Mouse (Mus musculus): ENCODE results near the gene Lrmda. TPM values are rescaled to one million over a fixed set of nuclear protein-coding genes. Genes with fewer than 3 reads are reported as not detected.
A peak's percentile ranks its signal among the peaks of the same experiment; 100 is the strongest.

Lrmda gene
- total RNA-seq, 2 experiments from 2014 or later, result 2.3 to 3.1 TPM

- no peak for DNase-seq (ENCODE audit: low spot score)
These were observed 27.7 kb upstream of the Lrmda start for GRCm38 (mm10) chr14:21991856-21992255.

GRCm38 (mm10) chr14:21992321-21992885, 27.1 kb upstream of the Lrmda start:
- no peak for DNase-seq (ENCODE audit: low spot score)

- DNase-seq (ENCODE audit: low spot score), result peak; percentile 28
These were observed 26.1 kb upstream of the Lrmda start for GRCm38 (mm10) chr14:21993251-21994060.

DNA sequence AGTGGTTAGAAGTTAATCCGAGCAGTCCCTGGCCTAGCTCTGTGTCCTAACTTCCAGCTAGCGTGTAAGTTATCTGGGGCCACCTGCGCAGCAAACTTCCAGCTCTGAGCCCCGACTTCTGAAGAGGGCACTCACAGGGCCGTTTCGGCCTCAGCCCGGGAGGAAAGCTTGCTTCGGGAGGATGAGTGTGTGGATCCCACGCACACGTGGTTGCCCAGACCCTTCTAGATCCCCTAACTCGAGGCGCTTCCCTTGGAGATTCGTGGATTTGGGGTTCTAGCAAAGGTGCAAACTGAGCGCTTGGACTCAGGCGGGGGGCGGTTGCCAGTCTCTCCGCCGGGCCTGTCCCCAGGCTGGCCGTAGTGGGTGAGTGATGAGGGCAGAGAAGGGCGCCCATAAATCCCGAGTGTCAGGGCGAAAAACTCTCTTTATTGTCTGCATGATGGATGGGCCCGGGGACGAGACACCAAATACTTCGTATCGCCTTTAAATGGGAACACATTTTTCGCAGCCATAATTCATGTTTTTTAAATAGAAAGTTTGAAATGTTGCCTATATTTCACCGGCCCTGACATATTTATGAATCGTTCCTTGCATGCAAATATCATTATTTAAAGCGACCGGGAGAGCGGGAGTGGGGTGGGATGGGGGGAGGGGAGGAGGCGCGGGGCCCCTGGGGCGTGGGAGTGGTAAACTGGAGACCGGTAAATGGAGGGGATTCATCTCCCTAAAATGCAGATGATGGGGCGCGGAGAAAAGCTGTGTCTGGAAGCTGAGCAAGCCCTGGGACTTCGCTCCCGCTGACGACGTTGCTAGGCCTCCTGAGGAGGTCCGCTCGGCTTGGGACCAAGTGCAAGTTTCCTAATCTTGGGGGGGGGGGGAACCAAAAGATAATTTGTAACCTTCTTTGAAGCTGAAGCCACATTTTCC, 25.2 kb upstream of the Lrmda start:
- no peak for DNase-seq (ENCODE audit: low spot score)

GRCm38 (mm10) chr14:21995031-21995754, 24.3 kb upstream of the Lrmda start:
- DNase-seq (ENCODE audit: low spot score), result peak; percentile 67

DNA sequence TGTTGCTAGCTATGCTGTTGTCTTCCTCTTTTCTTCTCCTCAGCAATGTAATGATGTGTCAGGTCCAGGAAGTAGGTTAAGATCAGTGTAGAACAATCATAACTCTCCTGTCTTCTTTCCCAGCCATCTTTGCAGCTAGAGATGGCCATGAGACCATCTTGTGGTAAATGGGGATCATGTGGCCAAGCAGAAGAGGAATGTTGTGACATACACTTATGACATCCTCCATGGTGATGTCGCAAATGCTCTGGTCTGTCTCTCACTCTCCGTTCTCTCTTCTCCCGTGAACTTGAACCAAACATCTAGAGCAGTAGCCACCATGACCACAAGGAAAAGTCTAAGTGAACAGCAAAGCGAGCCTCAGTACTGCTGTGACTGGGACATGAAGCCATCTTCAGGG, 19.9 kb upstream of the Lrmda start:
- no peak for DNase-seq (ENCODE audit: low spot score)

DNA sequence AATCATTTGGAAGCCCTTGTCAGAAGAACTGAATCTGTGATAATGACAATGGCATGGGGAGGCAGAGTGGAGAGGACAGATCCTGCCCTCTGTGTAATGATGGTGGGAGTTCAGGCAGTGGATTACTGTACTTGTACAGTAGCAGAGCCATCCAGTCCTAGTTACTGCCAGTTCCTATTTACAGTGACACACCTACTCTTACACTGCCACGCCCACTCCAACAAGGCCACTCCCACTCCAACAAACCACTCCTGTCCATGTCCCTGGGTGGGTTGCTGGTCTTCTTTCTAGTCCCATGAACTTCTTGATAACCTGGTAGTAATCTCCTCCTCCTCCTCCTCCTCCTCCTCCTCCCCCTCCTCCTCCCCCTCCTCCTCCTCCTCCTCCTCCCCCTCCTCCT, 16.3 kb upstream of the Lrmda start:
- DNase-seq (ENCODE audit: low spot score), result no peak

DNA sequence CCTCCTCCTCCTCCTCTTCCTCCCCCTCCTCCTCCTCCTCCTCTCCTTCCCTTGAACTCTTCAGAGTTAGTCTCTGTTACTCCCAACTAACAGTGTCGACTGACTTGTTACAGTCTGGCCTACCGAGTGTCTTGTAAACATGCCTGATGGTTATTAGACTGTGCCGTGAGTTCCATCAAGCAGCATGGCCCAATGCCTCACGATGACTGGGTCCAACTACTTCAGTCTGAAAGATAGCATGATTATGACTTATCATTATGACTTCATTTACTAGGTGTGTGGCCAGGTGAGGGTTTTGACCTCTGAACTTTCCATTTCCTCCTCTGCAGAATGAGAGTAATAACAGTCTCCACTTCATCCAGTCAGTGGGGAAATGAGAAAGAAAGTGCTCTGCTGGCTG, 15.9 kb upstream of the Lrmda start:
- no peak for DNase-seq (ENCODE audit: low spot score)

DNA sequence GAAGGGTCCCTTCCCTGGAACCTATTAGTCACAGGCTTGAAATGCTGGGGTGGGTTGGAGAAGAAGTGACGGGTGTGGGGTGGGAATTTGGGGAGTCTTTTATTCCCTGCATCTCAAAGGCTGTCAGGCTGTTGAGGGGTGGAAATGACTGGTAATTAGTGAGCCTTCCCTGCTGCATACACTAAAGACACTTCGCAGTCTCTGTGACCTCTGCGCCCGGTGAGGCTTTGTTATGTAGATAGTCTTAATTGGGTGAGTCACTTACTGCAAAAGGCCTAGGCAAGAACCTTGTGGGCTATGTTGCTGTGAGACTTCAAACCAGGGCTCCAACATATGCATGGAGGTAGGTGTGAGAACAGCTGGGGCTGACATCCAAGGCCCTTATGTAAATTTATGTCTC, 14.6 kb upstream of the Lrmda start:
- DNase-seq (ENCODE audit: low spot score), result no peak

GRCm38 (mm10) chr14:22007006-22007405, 12.5 kb upstream of the Lrmda start:
- peak; percentile 31 for DNase-seq (ENCODE audit: low spot score)

GRCm38 (mm10) chr14:22014315-22014714, 5.2 kb upstream of the Lrmda start:
- DNase-seq (ENCODE audit: low spot score), result no peak

DNA sequence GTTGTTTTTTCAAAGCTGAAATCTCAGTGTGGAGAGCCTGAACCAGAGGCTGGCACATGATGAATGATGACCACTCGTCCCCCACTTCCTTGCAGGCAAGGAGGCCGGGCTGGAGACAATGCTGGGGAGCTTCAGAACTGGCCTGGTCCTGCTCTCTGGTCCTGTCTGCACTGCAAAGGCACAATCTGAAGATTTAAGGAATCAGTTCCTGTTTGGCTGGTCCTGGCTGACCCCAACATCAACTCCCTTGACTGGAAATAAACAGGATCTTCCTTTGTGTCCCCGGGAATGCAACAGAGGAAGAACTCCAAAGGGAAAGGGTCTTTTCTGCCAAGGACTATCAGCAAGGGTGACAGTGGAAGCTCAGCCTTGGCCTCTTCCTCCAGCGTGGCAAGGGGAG, 4.7 kb upstream of the Lrmda start:
- no peak for DNase-seq (ENCODE audit: low spot score)

- DNase-seq (ENCODE audit: low spot score), result no peak
These were observed 2.5 kb upstream of the Lrmda start for GRCm38 (mm10) chr14:22017011-22017410.

DNA sequence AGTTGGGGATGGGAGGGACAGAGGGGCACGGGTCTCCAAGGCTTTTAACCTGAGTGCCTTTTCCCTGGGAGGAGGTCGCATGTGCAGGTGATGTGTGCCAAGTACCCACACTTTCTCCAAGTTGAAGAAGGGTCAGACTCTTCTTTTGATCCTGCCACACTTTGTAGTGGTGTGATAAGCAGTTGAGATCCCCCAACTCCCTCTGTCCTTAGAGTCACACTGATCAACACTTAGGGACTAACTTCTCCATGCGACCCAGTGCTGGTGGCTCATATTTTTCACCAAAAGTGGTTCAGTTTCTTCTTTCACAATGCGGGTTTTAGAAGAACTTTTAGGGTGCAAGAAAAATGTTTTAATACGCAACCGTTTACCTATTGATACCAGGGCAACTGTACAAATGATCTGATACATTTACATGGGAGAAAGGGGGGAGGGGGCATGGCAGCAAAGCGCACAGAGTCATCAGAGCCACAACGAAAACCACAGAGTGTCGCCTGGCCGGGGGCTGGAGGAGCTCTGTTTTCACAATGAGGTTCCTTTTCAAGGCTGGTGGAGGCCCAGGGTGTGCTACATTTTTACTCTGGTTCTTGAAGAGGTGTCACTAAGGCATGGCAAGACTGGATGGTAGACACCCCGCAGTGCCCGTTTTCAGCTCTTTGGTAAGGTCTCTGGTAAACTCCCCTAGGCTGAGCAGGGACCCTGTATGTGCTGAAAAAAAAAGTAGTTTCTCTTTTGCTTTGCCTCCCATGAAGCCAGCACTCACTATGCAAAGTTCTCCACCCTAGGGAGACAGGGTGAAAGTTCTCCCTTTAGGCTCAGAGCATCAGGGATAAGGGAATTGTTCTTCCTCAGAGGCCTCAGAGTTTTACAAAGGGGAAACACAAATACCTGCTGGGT, 685 bp downstream of the Lrmda start:
- peak; percentile 5 for DNase-seq (ENCODE audit: low spot score)

DNA sequence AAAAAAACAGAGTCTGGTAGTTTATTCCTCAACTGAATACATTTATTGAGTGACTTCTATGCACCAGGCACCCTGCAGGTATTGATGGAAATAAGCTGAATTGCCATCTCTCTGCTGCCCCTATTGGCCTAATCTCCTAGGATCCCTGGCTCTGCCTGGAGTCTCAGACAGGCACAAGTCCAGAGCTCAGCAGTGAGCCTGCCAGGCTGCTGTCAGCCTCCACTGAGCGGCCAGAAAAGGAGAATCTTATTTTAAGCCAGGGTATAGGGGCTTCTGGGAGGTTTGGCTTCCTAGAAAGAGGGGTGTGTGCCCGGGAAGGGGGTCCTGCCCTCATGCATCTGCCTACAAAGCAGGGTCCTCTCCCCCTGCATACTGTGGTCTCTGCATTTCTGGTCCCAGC, 1.4 kb downstream of the Lrmda start:
- peak; percentile 67 for DNase-seq (ENCODE audit: low spot score)

DNA sequence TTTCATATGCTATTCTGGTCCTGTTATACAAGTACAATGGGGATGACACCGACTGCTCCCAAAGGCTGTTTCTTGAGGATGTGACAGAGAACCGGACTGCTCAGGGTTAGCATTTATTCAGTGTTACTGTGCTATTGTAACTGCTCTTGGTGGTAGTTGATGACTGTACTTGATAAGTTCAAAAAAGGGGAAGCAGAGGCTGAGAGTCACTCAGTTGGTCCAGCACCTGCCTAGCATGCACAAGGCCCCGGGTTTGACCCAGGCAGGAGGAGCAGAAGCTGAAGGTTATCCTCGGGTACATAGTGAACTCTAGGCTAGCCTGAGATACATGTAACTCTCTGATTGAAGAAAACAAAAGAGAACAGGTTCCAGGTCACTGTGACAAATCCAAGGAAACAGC, 4.0 kb downstream of the Lrmda start:
- DNase-seq (ENCODE audit: low spot score), result no peak

GRCm38 (mm10) chr14:22035900-22036299, 16.4 kb downstream of the Lrmda start:
- no peak for DNase-seq (ENCODE audit: low spot score)

DNA sequence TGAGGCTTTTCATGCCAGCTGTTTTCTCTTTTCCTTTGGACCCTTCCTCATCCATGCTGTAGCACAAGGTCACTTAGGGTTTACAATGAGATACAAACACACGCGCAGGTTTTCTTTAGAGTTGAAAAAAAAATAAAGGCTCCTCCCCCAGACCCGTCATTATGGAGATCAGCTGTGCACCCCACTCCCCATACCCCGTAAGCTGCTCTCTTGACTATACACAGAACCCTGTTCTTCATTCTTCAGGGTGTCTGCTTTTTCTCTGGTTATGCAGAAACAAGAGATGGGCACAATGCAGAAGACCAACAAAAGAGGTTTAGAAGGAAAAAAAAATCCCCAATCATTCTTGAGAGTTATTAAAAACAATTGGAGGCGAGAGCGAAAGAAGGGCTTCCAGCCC, 16.8 kb downstream of the Lrmda start:
- no peak for DNase-seq (ENCODE audit: low spot score)

- no peak for DNase-seq (ENCODE audit: low spot score)
These were observed 17.4 kb downstream of the Lrmda start for GRCm38 (mm10) chr14:22036802-22037497.

Data from gastrocnemius, adult 18-20 months (tissue).